15 mouse cellular contexts compared by ENCODE assay signal in genomic region chr16:40948013-40948412, GRCm38 (mm10).
"Had no signal": no experiment of that assay in that cellular context is flagged by ENCODE, and none has a peak within 500 bp of the region (broad histone marks: within the 10 kb centered on the region; RNA-seq: fewer than 3 reads in every experiment).

No protein-coding gene starts in this region.

- H3K9me3 ChIP-seq: neural tube, embryonic 12.5 days; neural tube, embryonic 13.5 days; neural tube, embryonic 15.5 days had no signal

- H3K27me3 ChIP-seq: neural tube, embryonic 12.5 days; neural tube, embryonic 13.5 days; neural tube, embryonic 15.5 days had no signal

- H3K4me1 ChIP-seq: neural tube, embryonic 12.5 days had no signal

- H3K36me3 ChIP-seq: neural tube, embryonic 12.5 days; neural tube, embryonic 13.5 days; neural tube, embryonic 15.5 days had no signal

- H3K4me2 ChIP-seq: neural tube, embryonic 12.5 days; neural tube, embryonic 13.5 days; neural tube, embryonic 15.5 days had no signal

- H3K27ac ChIP-seq: neural tube, embryonic 12.5 days; neural tube, embryonic 13.5 days; neural tube, embryonic 15.5 days had no signal

- DNase-seq: retina, postnatal 1 day; right cerebral cortex, adult 18-20 months; right cerebral cortex, postnatal 14 days; right cerebral cortex, postnatal 25 days; right cerebral cortex, postnatal 4 days; spleen, adult 18-20 months; thymus, adult 18-20 months; thymus, adult 2 months; thymus, postnatal 14 days; thymus, postnatal 25 days; thymus, postnatal 36 days; thymus, postnatal 4 days had no signal

- H3K9ac ChIP-seq: neural tube, embryonic 12.5 days; neural tube, embryonic 13.5 days; neural tube, embryonic 15.5 days had no signal

- H3K4me3 ChIP-seq: neural tube, embryonic 12.5 days; neural tube, embryonic 13.5 days; neural tube, embryonic 15.5 days had no signal
